Mouse (Mus musculus) liver, postnatal 0 days (tissue): ENCODE measurements around the gene Aptx.

Experiments
- CTCF ChIP-seq: sonication (generic); IDR thresholded peaks from 2 replicates; pipeline ENCODE4 v1.5.1; 2016; ENCODE audit warnings: antibody characterized with exemption, low read depth
- EP300 ChIP-seq: IDR thresholded peaks from 2 replicates; pipeline ENCODE4 v1.6.1; 2016; ENCODE audit warnings: antibody characterized with exemption, low read depth, mild to moderate bottlenecking

GRCm38 (mm10) chr4:40691100-40691499 is 11.9 kb downstream of the Aptx start:
- TF ChIP-seq CTCF (no peak), EP300 (no peak)
